Mouse (Mus musculus): ENCODE results near the gene Mcoln1. TPM values are rescaled to one million over a fixed set of nuclear protein-coding genes. Genes with fewer than 3 reads are reported as not detected.

Mcoln1 gene
- polyA plus RNA-seq (2016; fragmentation: Nextera tagmentation; extraction: Ambion mirVana) = 59.4 and 71.5 TPM in 2 replicates

GRCm38 (mm10) chr8:3500235-3501090 lies at the start of gene Mcoln1:
TSS of gene Mcoln1 (plus strand) at chr8:3500457.
- peaks cover 41% of the 10 kb centered on the region for H3K36me3 ChIP-seq
- H3K9me3 ChIP-seq (replicated peaks) = peaks cover 11% of the 10 kb centered on the region
- H3K4me3 ChIP-seq = peak within 1 kb of the TSS; percentile 77
- H3K27me3 ChIP-seq (ENCODE audit: low read depth, poor library complexity, severe bottlenecking) = no peaks in the 10 kb centered on the region
- WGBS = under 1% methylated on average over 70 of the region's 70 CpGs
- H3K4me1 ChIP-seq = peaks cover 17% of the 10 kb centered on the region
- H3K27ac ChIP-seq = peak within 1 kb of the TSS; percentile 95
- peak; percentile 98 for DNase-seq (ENCODE audit: low spot score)

- Histone ChIP-seq H3K27ac (no peak overlapping the region), H3K4me1 (no peaks in the 10 kb centered on the region), H3K9me3 (replicated peaks) (no peaks in the 10 kb centered on the region), H3K4me3 (no peak overlapping the region), H3K27me3 (ENCODE audit: low read depth, poor library complexity, severe bottlenecking) (no peaks in the 10 kb centered on the region), H3K36me3 (peaks cover 86% of the 10 kb centered on the region)
- peak; percentile 76 for DNase-seq (ENCODE audit: low spot score)
- 35% methylated on average over 5 of the region's 5 CpGs for WGBS
These were observed 49.6 kb upstream of the Mcoln1 start for GRCm38 (mm10) chr8:3450670-3451069.

- Histone ChIP-seq H3K36me3 (peaks cover 93% of the 10 kb centered on the region), H3K9me3 (replicated peaks) (no peaks in the 10 kb centered on the region), H3K27ac (no peak overlapping the region), H3K27me3 (ENCODE audit: low read depth, poor library complexity, severe bottlenecking) (no peaks in the 10 kb centered on the region), H3K4me1 (no peaks in the 10 kb centered on the region), H3K4me3 (no peak overlapping the region)
- DNase-seq (ENCODE audit: low spot score) = no peak
- WGBS = 98% methylated on average over 25 of the region's 25 CpGs
These were observed 48.3 kb upstream of the Mcoln1 start for GRCm38 (mm10) chr8:3451992-3452391.

- Histone ChIP-seq H3K9me3 (replicated peaks) (no peaks in the 10 kb centered on the region), H3K4me1 (peaks cover 9% of the 10 kb centered on the region), H3K27me3 (ENCODE audit: low read depth, poor library complexity, severe bottlenecking) (no peaks in the 10 kb centered on the region), H3K27ac (no peak overlapping the region), H3K36me3 (peaks cover 8% of the 10 kb centered on the region), H3K4me3 (no peak overlapping the region)
- no peak for DNase-seq (ENCODE audit: low spot score)
- 89% methylated on average over 2 of the region's 2 CpGs for WGBS
These were observed 37.0 kb upstream of the Mcoln1 start for GRCm38 (mm10) chr8:3463248-3463647.

GRCm38 (mm10) chr8:3464309-3464708 lies 35.9 kb upstream of the Mcoln1 start:
- DNase-seq (ENCODE audit: low spot score) = peak; percentile 71
- 67% methylated on average over 5 of the region's 5 CpGs for WGBS
- Histone ChIP-seq H3K36me3 (no peaks in the 10 kb centered on the region), H3K27ac (no peak overlapping the region), H3K27me3 (ENCODE audit: low read depth, poor library complexity, severe bottlenecking) (no peaks in the 10 kb centered on the region), H3K4me1 (peaks cover 10% of the 10 kb centered on the region), H3K9me3 (replicated peaks) (no peaks in the 10 kb centered on the region), H3K4me3 (no peak overlapping the region)

GRCm38 (mm10) chr8:3467006-3467885 lies 33.0 kb upstream of the Mcoln1 start, which contains the start of gene Pex11g:
TSS of gene Pex11g (minus strand) at chr8:3467680.
- 9% methylated on average over 32 of the region's 32 CpGs for WGBS
- Histone ChIP-seq H3K9me3 (replicated peaks) (no peaks in the 10 kb centered on the region), H3K4me1 (peaks cover 13% of the 10 kb centered on the region), H3K36me3 (no peaks in the 10 kb centered on the region), H3K27ac (peak within 1 kb of the TSS; percentile 96), H3K4me3 (peak within 1 kb of the TSS; percentile 61), H3K27me3 (ENCODE audit: low read depth, poor library complexity, severe bottlenecking) (no peaks in the 10 kb centered on the region)
- peak; percentile 99 for DNase-seq (ENCODE audit: low spot score)

GRCm38 (mm10) chr8:3467886-3468545 lies 32.2 kb upstream of the Mcoln1 start:
- DNase-seq (ENCODE audit: low spot score) = peak; percentile 38
- H3K4me1 ChIP-seq = peaks cover 13% of the 10 kb centered on the region
- H3K9me3 ChIP-seq (replicated peaks) = no peaks in the 10 kb centered on the region
- H3K4me3 ChIP-seq = peak overlapping the region; percentile 61
- no peaks in the 10 kb centered on the region for H3K36me3 ChIP-seq
- 56% methylated on average over 9 of the region's 9 CpGs for WGBS
- H3K27ac ChIP-seq = peak overlapping the region; percentile 96
- H3K27me3 ChIP-seq (ENCODE audit: low read depth, poor library complexity, severe bottlenecking) = no peaks in the 10 kb centered on the region

- Histone ChIP-seq H3K4me1 (peaks cover 13% of the 10 kb centered on the region), H3K4me3 (no peak overlapping the region), H3K9me3 (replicated peaks) (no peaks in the 10 kb centered on the region), H3K27ac (0 out of 2 replicates have a peak overlapping the region, but pooled peaks have one; percentile 96), H3K27me3 (ENCODE audit: low read depth, poor library complexity, severe bottlenecking) (no peaks in the 10 kb centered on the region), H3K36me3 (no peaks in the 10 kb centered on the region)
- DNase-seq (ENCODE audit: low spot score) = no peak
- 94% methylated on average over 1 of the region's 1 CpGs for WGBS
These were observed 31.4 kb upstream of the Mcoln1 start for GRCm38 (mm10) chr8:3468838-3469237.

GRCm38 (mm10) chr8:3470562-3470961 lies 29.7 kb upstream of the Mcoln1 start, which contains the start of gene Tex45:
TSS of gene Tex45 (plus strand) at chr8:3470862.
- no peaks in the 10 kb centered on the region for H3K36me3 ChIP-seq
- no peaks in the 10 kb centered on the region for H3K9me3 ChIP-seq (replicated peaks)
- H3K27me3 ChIP-seq (ENCODE audit: low read depth, poor library complexity, severe bottlenecking) = peaks cover 6% of the 10 kb centered on the region
- H3K4me1 ChIP-seq = peaks cover 13% of the 10 kb centered on the region
- H3K4me3 ChIP-seq = no peak within 1 kb of the TSS
- H3K27ac ChIP-seq = no peak within 1 kb of the TSS
- no peak for DNase-seq (ENCODE audit: low spot score)

GRCm38 (mm10) chr8:3475715-3476429 lies 24.4 kb upstream of the Mcoln1 start:
- Histone ChIP-seq H3K27me3 (ENCODE audit: low read depth, poor library complexity, severe bottlenecking) (peaks cover 29% of the 10 kb centered on the region), H3K4me3 (peak overlapping the region; percentile 41), H3K27ac (no peak overlapping the region), H3K4me1 (peaks cover 6% of the 10 kb centered on the region), H3K9me3 (replicated peaks) (no peaks in the 10 kb centered on the region), H3K36me3 (no peaks in the 10 kb centered on the region)
- DNase-seq (ENCODE audit: low spot score) = no peak
- WGBS = 25% methylated on average over 37 of the region's 37 CpGs

GRCm38 (mm10) chr8:3480221-3480785 lies 20.0 kb upstream of the Mcoln1 start:
- no peak for DNase-seq (ENCODE audit: low spot score)
- peaks cover 25% of the 10 kb centered on the region for H3K27me3 ChIP-seq (ENCODE audit: low read depth, poor library complexity, severe bottlenecking)
- 72% methylated on average over 4 of the region's 4 CpGs for WGBS
- peaks cover 6% of the 10 kb centered on the region for H3K4me1 ChIP-seq
- H3K9me3 ChIP-seq (replicated peaks) = no peaks in the 10 kb centered on the region
- H3K36me3 ChIP-seq = no peaks in the 10 kb centered on the region
- H3K4me3 ChIP-seq = no peak overlapping the region
- no peak overlapping the region for H3K27ac ChIP-seq

- no peak for DNase-seq (ENCODE audit: low spot score)
- 70% methylated on average over 5 of the region's 5 CpGs for WGBS
- H3K27me3 ChIP-seq (ENCODE audit: low read depth, poor library complexity, severe bottlenecking) = peaks cover 12% of the 10 kb centered on the region
These were observed 18.7 kb upstream of the Mcoln1 start for GRCm38 (mm10) chr8:3481605-3482004.

More at GRCm38 (mm10) chr8:3481605-3482004, 18.7 kb upstream of the Mcoln1 start:
- Histone ChIP-seq H3K9me3 (replicated peaks) (no peaks in the 10 kb centered on the region), H3K36me3 (no peaks in the 10 kb centered on the region), H3K27ac (no peak overlapping the region), H3K4me3 (no peak overlapping the region), H3K4me1 (no peaks in the 10 kb centered on the region)

All from limb, embryonic 10.5 days (tissue).